Mouse (Mus musculus) left cerebral cortex, adult 2 months (tissue): ENCODE measurements around the gene Gpatch8. TPM values are rescaled to one million over a fixed set of nuclear protein-coding genes. Genes with fewer than 3 reads are reported as not detected.

Experiments used
- DNase-seq, 2 experiments: peaks; one replicate each; pipeline ENCODE4 v3.0.0; 2021 to 2022; ENCODE audit warnings: low spot score in 2 of 2, mixed read lengths in 1 of 2; ENCODE audit errors: extremely low spot score in 1 of 2
- H3K27ac ChIP-seq: fragments of 200-600 bp; 2 replicates; pipeline ENCODE4 v1.8.1; 2022
- H3K4me3 ChIP-seq: fragments of 200-600 bp; 2 replicates; pipeline ENCODE4 v1.8.1; 2022
- CTCF ChIP-seq: fragments of 200-600 bp; IDR thresholded peaks from 2 replicates; pipeline ENCODE4 v1.8.1; 2022; ENCODE audit warnings: antibody characterized with exemption, mild to moderate bottlenecking, moderate library complexity
- intact Hi-C: fragments of 180-260 bp; cut with DNase I; formaldehyde crosslinking; loops from one replicate; pipeline ENCODE4 v1.15.1; 2025
- total RNA-seq, 2 experiments: library from RNA; stranded (reverse); gene quantifications; 2 replicates each; pipeline ENCODE4 v1.2.3; 2021

Gpatch8 gene
- total RNA-seq, 2 experiments from 2014 or later: 57.1 to 60.5 TPM

DNA sequence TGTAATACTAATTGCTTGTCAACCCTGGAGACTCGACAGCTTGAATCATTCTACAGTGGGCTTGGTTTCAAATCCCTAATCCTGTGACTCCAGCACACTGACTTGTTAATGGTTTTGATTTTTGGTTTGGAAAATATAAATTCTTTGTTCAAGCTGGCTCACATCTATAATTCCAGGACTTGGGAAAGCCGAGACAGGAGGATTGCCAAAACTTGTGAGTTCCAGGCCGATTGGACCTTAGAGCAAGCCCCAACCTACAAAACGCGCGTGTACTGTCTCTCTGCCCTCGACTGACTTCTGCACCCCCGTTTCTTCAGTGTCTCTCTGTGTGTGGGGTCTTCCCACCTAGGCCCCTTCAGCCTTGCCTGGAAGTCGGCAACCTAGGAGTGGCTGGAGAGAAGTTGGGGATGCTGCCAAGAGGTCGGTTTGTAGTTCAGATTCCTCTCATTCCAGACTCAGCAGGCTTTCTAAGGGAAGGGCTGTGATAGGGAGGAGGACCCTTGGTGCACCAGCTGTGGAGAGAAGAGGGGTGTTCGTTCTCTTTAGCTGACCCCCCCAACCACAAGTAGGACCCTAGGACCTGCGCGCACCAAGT, 25.9 kb upstream of the Gpatch8 start:
- intact Hi-C loops: no loop called here
- Histone ChIP-seq H3K27ac (no peak overlapping the region), H3K4me3 (no peak overlapping the region)
- no peak for TF ChIP-seq CTCF
- DNase-seq: no peak

DNA sequence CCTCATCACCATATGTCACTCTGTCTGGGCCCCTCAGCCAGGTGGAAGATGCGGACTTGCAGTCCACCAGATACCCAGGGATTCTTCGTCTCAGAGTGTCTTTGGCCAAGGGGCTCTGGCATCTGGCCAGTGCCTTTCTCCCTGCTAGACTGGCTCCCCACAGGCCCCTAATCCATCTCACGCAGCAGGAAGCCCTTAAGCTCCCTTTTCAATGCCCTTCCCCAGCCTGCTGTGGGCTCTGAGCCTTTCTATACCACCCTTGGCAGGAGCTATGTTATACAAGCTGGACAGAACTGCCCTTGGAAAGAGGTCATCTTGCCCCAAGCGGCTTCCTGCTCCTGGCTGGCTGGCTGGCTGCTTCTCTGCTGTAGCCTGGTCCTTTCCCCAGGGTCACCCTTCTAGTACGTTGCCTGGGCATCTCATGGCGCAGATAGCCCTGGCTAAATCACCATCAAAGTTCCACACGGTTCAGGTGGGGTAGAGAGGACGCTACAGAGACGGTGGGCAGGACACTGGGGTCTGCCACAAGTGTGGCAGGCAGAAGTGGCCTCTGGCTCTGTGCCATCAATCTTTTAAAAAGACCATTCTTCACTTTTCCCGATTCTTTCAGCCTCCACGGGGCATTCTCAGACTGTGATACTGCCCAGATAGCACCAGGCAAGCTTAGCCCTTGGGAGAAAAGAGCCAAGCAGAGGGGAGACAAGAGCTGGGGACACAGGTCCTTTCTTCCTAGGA, 25.3 kb upstream of the Gpatch8 start:
- Histone ChIP-seq H3K27ac (no peak overlapping the region), H3K4me3 (no peak overlapping the region)
- TF ChIP-seq CTCF: no peak
- no peak for DNase-seq
- intact Hi-C loops: no loop called here

DNA sequence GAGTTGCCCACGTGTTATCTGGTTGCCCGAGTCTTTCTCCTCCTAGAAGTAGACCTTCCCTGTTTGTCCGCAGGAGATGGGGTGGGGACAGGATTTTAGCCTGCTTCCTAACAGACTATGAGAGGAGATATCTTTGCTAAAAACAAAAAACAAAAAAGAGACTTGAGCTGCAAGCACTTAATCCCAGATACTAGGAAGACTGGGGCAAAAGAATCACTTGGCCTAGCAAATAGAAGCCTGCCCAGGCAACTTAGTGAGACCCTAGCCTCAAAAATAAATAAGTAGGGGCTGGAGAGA, 23.8 kb upstream of the Gpatch8 start:
- intact Hi-C loops: no loop called here
- no peak for DNase-seq
- H3K4me3 ChIP-seq: no peak overlapping the region
- no peak for TF ChIP-seq CTCF
- no peak overlapping the region; the same call in 1 of the 2 replicates for H3K27ac ChIP-seq

- peak within 1 kb of the TSS; percentile 44; the same call in 1 of the 2 replicates for H3K27ac ChIP-seq
- intact Hi-C loops: loop anchor here (2.0 kb wide), 1 partner anchor 25 kb away; the partner anchor contains the start of gene Fzd2
- TF ChIP-seq CTCF: no peak
- DNase-seq: peak in 1 of 2 experiments; percentile 28
- H3K4me3 ChIP-seq: peak within 1 kb of the TSS; percentile 20
Measured at GRCm38 (mm10) chr11:102579165-102580033, 23.2 kb upstream of the Gpatch8 start, which contains the start of gene Gm11627. Gene Gm11627 (minus strand): TSS chr11:102579461.

DNA sequence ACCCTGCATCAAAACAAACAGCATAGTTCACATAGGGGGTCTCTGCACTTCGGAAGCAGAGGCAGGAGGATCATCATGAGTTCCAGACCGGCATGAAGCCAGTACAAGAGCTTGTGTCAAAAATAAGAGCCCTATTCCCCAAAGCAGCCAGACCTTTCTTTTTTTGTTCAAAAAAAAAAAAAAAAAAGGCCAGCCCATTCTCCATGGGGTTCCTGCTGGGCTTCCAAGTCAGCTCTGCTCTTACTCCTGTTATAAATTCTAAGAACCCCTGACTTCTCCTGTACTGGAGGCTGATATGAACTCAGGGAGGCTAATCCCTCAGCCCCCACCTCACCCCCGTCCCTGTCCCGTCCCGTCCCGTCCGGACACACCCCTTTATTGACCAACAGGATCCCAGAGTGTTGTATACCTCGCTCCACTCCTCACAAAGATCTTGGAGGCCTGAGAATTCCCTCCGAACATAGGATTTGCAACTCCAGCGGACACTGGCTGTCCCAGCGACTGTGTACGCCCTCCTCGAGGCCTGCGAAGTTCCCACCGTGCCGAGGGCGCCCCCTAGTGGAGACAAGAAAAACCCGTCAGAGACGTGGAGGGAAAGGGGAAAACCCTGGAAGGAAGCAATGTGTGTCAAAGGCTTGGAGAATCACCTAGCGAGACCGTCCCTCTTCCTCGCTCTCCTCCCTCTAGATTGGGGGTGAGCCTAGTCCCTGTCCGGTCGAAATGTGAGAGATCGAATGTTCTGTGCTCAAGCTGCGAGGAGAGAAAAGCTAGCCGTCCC, 22.3 kb upstream of the Gpatch8 start:
- H3K4me3 ChIP-seq: peak overlapping the region; percentile 20
- peak; percentile 88 for TF ChIP-seq CTCF
- peak overlapping the region; percentile 44; the same call in 1 of the 2 replicates for H3K27ac ChIP-seq
- peak; percentile 72 to 77 for DNase-seq
- intact Hi-C loops: loop anchor here (2.0 kb wide), 1 partner anchor 26 kb away; the partner anchor contains the start of gene Fzd2

- intact Hi-C loops: loop anchor here (2.0 kb wide), 1 partner anchor 89 kb away; no protein-coding TSS in a partner anchor
- H3K4me3 ChIP-seq: no peak overlapping the region
- no peak overlapping the region for H3K27ac ChIP-seq
- no peak for TF ChIP-seq CTCF
- no peak for DNase-seq
Measured at GRCm38 (mm10) chr11:102576050-102576754, 20.0 kb upstream of the Gpatch8 start.

DNA sequence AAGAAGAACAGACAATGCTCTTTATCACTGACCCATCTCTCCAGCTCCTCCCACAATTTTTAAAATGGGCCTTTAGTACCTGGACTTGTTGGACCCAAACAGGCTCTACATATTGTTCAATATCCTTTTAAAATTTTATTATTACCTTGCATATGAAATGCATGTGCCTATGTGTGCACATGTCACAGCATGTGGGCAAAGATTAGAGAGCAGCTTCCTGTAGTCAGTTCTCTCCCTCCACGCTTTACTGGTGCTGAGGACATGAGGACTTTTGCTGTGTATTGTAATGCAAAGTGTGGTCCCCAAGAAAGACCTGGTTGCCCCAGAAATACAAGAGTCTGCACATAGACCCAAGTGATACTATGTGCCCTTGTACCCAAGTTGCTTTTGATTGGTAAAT, 18.8 kb upstream of the Gpatch8 start:
- intact Hi-C loops: no loop called here
- TF ChIP-seq CTCF: no peak
- Histone ChIP-seq H3K27ac (no peak overlapping the region), H3K4me3 (no peak overlapping the region)
- no peak for DNase-seq

DNA sequence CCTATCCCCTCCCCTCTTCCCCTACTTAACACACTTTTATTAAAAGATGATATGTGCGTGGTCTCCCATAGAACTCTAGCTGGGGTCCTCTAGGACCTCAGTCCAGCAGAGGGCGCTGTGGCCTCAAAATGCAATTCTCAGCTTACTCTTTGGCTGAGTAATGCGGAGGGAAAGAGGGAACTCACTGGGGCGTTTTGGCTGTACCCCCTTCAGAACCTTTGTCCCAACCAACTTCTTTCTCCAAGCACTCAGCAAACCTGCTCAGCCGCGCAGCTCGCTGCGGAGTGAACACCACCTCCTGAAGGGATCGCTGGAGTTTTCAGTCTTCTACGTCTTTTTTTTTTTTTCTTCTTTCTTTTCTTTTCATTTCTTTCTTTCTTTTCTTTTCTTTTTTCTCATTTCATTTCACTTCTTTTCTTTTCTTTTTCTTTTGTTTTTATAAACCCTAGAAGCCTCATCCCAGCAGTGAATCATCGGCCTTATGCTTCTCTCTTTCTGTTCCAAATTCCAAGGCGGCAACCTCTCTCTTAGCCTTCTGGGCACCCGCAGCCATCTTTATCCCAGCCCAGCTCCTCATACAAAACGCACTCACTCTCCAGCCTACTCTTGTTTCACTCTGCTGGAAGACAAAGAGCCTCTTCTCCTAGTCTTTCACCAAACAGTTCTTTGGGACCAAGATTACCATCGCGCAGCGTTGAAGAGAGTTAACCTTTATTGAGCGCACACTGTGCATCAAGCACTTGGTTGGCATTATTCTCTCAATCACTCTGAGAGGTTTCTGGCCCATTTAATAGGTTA, 16.9 kb upstream of the Gpatch8 start:
- Histone ChIP-seq H3K27ac (no peak overlapping the region), H3K4me3 (peak overlapping the region; percentile 46)
- peak; percentile 79 to 85 for DNase-seq
- intact Hi-C loops: loop anchor here (1.0 kb wide), 2 partner anchors 78 to 83 kb away; no protein-coding TSS in a partner anchor
- peak; percentile 74 for TF ChIP-seq CTCF

- Histone ChIP-seq H3K4me3 (no peak overlapping the region), H3K27ac (no peak overlapping the region)
- no peak for TF ChIP-seq CTCF
- intact Hi-C loops: no loop called here
- no peak for DNase-seq
Measured at GRCm38 (mm10) chr11:102568756-102569377, 12.7 kb upstream of the Gpatch8 start.

DNA sequence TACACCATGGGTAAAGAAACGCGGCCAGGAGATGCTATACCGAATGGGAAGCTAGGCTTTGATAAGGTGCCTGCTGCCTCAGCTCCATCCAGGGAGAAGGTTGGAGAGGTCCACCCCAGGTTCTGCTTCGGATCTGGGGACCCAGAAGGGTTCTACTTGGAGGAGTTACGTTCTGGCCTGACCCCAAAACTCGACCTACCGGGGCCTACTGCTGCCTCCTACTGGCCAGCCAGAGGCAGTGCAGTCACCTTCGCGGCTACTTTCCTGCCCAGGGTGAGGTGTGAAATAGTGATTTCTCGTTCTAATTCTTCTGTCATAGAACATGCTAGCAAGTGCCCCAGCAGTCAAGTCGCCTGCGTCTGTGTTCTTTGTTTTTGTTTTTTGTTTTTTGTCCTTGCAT, 12.0 kb upstream of the Gpatch8 start:
- no peak overlapping the region for H3K27ac ChIP-seq
- intact Hi-C loops: no loop called here
- no peak overlapping the region for H3K4me3 ChIP-seq
- TF ChIP-seq CTCF: peak; percentile 39
- no peak for DNase-seq
